Mouse (Mus musculus): ENCODE data around the gene Pgap3.

The Pgap3 gene

DNA sequence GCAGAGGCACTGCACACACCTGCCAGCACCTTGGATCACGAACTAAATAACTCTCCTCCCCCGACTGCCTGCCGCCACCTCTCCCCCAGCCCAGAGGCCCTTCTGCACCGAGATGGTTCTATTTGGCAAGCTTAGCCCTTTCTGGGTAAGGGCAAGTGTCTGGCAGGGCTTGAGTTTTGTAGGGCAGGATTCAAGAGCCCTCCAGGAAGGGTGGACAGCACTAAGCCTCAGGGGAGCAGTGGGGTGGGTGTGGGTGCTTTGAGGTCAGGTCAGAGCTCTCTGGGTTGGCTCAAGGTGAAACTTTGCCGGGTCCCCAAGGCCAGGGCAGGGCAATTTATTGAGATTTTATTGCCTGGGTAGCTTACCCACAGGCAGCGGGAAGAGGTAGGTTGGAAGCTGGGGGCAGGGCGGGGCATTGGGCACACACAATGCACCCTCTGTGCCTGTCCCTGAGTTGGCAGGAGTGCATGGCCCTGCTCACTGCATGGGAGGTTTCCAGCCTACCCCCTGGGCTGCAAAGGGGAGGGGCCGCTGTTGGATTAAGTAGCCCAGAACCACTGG lies 46.6 kb downstream of the Pgap3 start:
- DNase-seq = no peak

- DNase-seq = no peak
Observed at GRCm38 (mm10) chr11:98352272-98352990, 47.9 kb downstream of the Pgap3 start.

- no peak for DNase-seq
Observed at GRCm38 (mm10) chr11:98349308-98349707, 51.0 kb downstream of the Pgap3 start.

DNA sequence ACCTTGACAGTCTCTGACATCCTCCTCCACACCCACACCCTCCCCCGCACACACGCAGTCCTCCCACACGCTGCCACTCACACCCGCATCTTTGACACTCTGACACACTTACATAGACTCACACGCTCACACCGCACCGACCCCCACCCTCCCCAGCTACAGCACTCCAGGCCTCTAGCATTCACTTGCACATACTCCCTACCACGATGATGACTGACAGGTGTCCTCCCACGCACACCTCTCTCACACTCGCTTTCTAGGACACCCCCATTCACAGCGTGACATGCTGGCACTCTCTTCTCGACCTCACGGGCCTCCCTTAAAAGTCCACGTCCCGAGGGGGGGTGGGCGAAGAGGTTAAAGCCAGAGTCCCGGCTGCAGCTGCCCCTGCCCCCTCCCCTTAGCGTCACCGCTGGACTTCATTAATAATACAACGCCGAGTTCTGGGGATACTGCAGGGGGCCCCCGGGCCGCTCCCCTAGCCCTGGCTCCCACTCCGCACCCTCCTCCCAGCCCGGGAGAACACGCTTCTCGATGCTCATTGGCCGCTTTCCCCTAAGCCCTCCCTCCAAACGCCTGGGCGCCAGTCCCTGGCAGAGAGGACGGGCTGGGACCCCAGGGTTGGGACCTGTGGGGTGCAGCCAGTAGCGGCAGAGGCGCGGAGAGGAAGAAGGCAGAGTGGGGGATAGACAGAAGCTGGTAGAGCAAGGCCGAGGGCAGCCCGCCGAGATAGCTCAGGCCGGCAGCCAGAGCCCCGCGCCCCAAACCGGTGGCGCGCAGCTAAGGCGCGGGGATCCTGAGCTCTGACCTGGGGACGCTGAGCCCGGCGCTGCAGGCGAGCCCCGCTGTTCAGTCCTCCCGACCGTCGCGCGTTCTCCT lies 52.0 kb downstream of the Pgap3 start, which contains the start of gene Ppp1r1b:
Gene Ppp1r1b (plus strand): TSS at position 322 of the 879 bp plus-strand sequence.
- peak; percentile 72 for DNase-seq

DNA sequence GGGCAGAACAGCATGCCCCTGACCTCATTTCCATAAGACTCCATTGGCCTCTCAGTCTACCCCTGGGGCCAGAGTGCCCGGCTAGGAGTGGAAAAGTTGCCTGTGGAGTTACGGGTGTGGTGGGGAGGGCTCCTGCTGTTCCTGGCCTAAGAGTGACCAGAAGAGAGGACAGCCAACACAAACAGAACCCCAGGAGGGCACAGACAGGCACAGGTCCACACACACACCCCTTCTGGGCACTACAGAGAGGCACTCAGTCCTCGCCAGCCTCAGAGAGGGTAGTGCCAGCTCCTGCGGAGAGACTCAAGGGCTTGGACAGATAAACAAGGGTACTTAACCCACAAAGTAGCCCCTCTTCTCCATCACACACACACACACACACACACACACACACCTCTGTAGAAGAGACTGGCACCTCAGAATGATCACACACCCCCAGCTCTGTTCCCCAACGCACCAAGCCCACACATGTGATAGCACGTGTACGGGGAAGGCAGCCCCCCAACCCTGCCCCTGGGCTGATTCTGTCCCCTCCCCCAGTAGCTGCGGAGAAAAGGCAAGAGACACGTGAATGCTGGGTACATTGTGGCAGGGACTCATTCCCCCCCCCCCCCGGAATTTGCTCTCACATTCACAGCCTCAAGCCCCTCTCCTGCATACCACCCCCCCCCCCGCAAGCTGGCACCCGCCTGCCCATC lies 52.8 kb downstream of the Pgap3 start:
- peak; percentile 33 for DNase-seq

GRCm38 (mm10) chr11:98346168-98346567 lies 54.1 kb downstream of the Pgap3 start:
- DNase-seq = no peak

DNA sequence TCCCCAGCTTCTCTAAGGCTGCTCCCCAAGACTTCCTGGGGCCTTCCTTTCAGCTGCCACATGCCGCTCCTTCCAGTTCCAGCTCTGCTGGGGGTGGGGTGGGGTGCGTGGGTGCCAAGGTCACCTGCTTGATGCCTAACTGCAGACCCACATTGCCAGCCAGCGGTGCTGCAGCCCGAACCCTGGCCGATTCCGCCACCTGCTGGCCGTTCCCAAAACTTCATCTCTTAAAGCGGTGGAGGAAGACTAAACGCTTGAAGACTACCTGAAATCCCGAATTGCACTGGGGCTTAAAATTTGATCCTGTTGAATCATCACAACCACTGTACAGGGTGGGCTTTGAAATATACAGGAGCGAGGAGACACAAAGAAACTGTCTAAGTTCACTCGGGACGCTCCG lies 55.0 kb downstream of the Pgap3 start:
- DNase-seq = peak; percentile 88

DNA sequence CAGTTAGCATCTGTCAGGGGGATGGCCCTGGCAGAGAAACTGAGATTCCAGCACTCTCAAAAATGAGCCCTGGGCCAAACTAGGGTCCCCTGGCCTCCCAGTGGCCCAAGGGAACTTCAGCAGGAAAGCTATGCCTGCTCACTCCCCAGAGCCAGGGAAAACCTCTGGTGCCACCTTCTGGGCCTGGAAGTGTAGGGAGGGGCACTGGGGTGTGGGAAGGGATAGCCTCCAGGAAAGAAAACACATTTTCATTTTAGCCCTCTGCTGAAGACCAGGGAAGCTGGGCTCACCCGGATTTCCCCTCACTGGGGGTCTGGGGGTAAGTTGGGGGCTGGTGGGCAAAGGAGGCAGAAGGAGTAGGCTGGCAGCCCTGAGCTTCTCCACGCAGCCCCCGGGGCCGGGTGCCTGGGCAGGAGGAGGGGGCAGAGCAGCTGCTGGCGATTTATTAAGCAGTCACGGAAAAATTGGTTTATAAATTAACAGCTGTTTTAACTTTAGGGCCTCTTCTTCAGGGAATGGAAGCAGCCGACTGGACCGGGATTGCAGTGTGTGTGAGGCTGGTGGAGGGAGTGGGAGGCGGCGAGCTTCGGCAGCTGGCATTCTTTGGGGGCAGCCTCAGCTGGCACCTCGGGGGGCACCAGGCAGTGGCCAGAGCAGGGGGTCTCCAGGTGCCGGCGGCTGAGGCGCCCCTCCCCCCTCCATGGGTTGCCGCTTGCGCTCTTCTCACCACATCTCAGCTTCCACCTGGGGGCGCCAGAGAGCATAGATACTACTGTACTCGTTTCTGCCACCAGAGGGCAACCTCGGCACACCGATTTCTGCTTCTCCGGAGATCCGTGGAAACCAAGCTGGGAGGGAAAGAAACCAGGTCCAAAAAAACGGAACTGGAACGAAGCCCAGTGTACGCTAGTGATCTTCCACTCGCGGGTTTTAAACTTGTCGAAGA lies 58.0 kb downstream of the Pgap3 start:
- peak; percentile 99 for DNase-seq

- no peak for DNase-seq
Observed at GRCm38 (mm10) chr11:98341174-98341573, 59.1 kb downstream of the Pgap3 start.

DNA sequence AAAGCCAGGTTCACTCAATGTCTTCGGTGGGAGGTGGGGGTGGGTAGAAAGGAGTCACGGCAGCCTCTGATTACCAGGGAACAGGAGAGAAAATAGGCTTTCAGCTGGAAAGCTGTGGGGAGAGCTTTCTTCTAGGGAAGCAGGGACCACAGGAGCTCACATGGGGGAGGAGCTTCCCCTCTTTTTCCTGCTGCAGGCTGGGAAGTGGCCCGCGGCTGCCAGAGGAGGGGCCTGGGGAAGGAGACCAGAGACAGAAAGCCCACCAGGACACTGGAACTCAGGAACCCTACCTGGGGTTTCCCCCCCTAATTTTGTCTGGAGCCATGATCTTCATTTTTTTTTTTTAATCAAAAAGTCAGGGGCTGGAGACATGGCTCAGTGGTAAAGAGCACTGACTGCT lies 59.7 kb downstream of the Pgap3 start:
- DNase-seq = no peak

- DNase-seq = no peak
Observed at GRCm38 (mm10) chr11:98339679-98340287, 60.5 kb downstream of the Pgap3 start.

DNA sequence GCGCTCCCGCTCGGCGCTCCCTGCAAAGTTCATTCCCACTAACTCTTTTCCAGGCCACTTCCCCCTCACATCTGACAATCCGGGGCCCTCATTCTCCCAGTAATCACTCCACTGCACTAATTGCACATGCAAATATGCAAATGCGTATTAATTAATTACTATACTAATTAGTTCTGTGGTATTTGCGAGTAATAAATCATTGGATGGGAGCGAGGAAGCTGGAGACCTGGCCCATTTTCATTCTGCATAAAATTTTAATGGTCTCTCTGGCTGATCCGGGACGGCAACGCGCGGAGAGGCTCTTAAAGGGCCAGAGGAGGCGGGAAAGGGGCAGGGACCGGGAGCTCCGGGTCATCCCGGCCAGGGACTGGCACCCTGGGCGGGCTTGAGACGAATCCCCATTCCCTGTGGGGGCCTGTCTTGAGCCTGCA lies 61.2 kb downstream of the Pgap3 start:
- DNase-seq = no peak

All from right cerebral cortex, postnatal 4 days (tissue).